Mouse (Mus musculus): ENCODE data around the gene Mical3. TPM values are rescaled to one million over a fixed set of nuclear protein-coding genes. Genes with fewer than 3 reads are reported as not detected.
"Not testable (repeated sequence)": the region's sequence is repeated elsewhere in the genome, so short reads cannot be mapped to it uniquely, and the experiment has no call there.

Gene Mical3
- polyA plus RNA-seq, 1 experiment: 19.1 TPM

DNA sequence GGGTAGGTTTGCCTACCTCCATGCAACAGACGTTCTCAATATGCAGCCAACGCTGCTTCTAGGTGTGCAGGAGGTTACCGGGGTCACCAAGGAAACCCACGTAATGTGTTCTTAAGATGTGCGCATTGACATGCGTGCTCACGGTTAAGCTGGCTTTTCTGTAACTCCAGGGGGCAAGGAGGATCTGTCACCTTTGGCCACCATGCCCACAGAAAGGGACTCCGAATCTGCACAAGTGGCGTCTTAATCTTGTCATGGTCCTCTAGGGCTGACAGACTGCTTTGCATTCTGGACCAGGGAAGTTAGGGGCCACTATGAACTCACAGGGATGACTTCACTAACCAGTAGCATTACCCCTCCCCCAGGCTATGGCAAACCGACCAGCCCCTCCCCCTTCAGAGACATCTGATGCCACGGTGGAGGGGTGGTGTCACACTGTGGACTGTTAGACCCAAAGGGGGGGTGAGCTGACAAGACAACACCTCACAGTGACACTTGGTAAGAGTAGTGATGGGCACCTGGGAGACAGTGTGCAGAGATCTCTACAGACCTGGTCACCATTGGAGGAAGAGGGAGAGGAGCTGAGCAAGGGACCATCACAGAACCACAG, 192.7 kb downstream of the Mical3 start:
- Histone ChIP-seq H3K27ac (ENCODE audit: insufficient read depth, low read length) (no peak overlapping the region), H3K4me3 (ENCODE audit: insufficient read depth, low read length) (no peak overlapping the region)
- TF ChIP-seq CTCF (IDR thresholded peaks at IDR 0.05; ENCODE audit: borderline replicate concordance, insufficient read depth, low read length) (no peak), POLR2A (IDR thresholded peaks at IDR 0.05; ENCODE audit: low read depth, low read length) (no peak)

DNA sequence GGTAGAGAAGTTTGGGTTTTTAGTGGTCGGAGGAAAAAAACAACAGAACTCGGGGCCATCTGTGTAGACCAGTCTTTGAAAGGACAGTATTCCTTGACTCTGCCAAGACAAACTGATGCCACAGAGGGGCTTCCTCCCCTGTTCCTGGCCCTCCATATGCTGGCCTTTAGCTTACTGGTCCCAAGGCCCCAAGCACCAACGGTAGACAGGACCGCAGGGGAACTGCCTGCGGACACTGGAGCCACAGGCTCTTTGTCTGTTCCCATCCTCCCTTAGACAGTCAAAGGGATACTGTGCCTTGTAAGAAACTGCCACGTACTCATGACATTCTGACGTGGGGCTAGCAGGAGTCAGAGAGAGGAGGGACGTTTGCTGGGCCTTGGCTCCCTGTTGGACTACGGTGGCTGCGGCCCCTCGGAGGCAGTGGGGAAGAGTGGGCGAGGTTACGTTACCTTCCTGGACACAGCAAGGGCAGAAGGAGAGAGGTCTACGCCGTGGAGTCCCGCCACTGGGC, 193.6 kb downstream of the Mical3 start:
- H3K27ac ChIP-seq (ENCODE audit: insufficient read depth, low read length): no peak overlapping the region
- no peaks in the 10 kb centered on the region for H3K4me1 ChIP-seq (ENCODE audit: control insufficient read depth, insufficient read depth, low read length)
- no peak overlapping the region for H3K4me3 ChIP-seq (ENCODE audit: insufficient read depth, low read length)
- TF ChIP-seq POLR2A (IDR thresholded peaks at IDR 0.05; ENCODE audit: low read depth, low read length) (no peak), CTCF (IDR thresholded peaks at IDR 0.05; ENCODE audit: borderline replicate concordance, insufficient read depth, low read length) (no peak)

More for the DNA sequence above, 192.7 kb downstream of the Mical3 start:
- no peaks in the 10 kb centered on the region for H3K4me1 ChIP-seq (ENCODE audit: control insufficient read depth, insufficient read depth, low read length)

- Histone ChIP-seq H3K4me1 (ENCODE audit: control insufficient read depth, insufficient read depth, low read length) (no peaks in the 10 kb centered on the region), H3K4me3 (ENCODE audit: insufficient read depth, low read length) (no peak overlapping the region), H3K27ac (ENCODE audit: insufficient read depth, low read length) (no peak overlapping the region)
- TF ChIP-seq CTCF (IDR thresholded peaks at IDR 0.05; ENCODE audit: borderline replicate concordance, insufficient read depth, low read length): no peak
- TF ChIP-seq POLR2A (IDR thresholded peaks at IDR 0.05; ENCODE audit: low read depth, low read length): no peak
These were observed 196.6 kb downstream of the Mical3 start for GRCm38 (mm10) chr6:120934176-120934575.

- H3K4me1 ChIP-seq (ENCODE audit: control insufficient read depth, insufficient read depth, low read length): no peaks in the 10 kb centered on the region
- no peak overlapping the region for H3K27ac ChIP-seq (ENCODE audit: insufficient read depth, low read length)
- no peak overlapping the region for H3K4me3 ChIP-seq (ENCODE audit: insufficient read depth, low read length)
- TF ChIP-seq POLR2A (IDR thresholded peaks at IDR 0.05; ENCODE audit: low read depth, low read length): no peak
- TF ChIP-seq CTCF (IDR thresholded peaks at IDR 0.05; ENCODE audit: borderline replicate concordance, insufficient read depth, low read length): no peak
These were observed 197.1 kb downstream of the Mical3 start for GRCm38 (mm10) chr6:120933670-120934069.

GRCm38 (mm10) chr6:120932597-120932996, 198.2 kb downstream of the Mical3 start:
- Histone ChIP-seq H3K4me3 (ENCODE audit: insufficient read depth, low read length) (no peak overlapping the region), H3K4me1 (ENCODE audit: control insufficient read depth, insufficient read depth, low read length) (peaks cover under 1% of the 10 kb centered on the region), H3K27ac (ENCODE audit: insufficient read depth, low read length) (no peak overlapping the region)
- TF ChIP-seq POLR2A (IDR thresholded peaks at IDR 0.05; ENCODE audit: low read depth, low read length) (no peak), CTCF (IDR thresholded peaks at IDR 0.05; ENCODE audit: borderline replicate concordance, insufficient read depth, low read length) (no peak)

DNA sequence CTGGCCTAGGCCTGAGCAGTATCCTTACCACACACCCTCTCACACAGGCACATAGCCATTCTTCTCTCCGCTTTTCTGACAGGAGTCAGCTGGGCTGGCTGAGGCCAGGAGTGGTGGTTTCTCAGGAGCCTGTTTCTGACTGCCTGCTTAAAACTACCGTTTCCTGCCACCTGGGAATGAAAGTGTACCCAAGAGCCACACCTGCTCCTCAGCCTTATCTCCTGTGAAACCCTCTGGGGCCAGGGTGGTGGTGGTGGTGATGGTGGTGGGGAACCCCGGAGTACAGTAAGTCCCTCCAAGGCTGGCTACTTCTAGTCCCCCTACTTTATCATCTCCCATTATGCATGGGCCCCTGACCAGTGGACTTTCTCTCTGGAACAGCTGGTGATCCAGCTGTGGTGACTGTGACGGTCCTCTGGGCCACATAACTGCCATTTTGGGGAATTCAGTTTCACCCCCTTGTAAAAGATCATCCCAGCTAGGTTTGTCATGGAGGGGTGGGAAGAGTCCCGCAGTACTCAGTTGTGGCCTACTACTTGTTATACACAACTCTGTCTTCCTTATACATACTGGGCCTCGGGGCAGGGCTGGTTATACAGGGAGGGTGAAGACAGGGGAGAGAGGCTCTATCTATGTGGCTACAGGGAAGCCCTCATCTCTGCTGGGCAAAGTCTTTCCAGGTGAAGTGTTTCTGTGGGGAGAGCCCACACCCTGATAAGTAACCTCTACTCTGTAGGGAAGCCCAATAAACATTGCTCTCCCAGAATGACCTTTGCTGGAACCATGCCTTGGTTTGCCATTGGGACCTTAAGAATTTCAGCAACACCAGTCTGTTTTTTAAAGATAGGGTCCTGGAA, 200.1 kb downstream of the Mical3 start:
- H3K4me1 ChIP-seq (ENCODE audit: control insufficient read depth, insufficient read depth, low read length): peaks cover 8% of the 10 kb centered on the region
- no peak for TF ChIP-seq POLR2A (IDR thresholded peaks at IDR 0.05; ENCODE audit: low read depth, low read length)
- no peak for TF ChIP-seq CTCF (IDR thresholded peaks at IDR 0.05; ENCODE audit: borderline replicate concordance, insufficient read depth, low read length)
- no peak overlapping the region for H3K4me3 ChIP-seq (ENCODE audit: insufficient read depth, low read length)
- no peak overlapping the region for H3K27ac ChIP-seq (ENCODE audit: insufficient read depth, low read length)

GRCm38 (mm10) chr6:120929421-120929820, 201.4 kb downstream of the Mical3 start:
- TF ChIP-seq CTCF (IDR thresholded peaks at IDR 0.05; ENCODE audit: borderline replicate concordance, insufficient read depth, low read length) (no peak), POLR2A (IDR thresholded peaks at IDR 0.05; ENCODE audit: low read depth, low read length) (no peak)
- H3K4me1 ChIP-seq (ENCODE audit: control insufficient read depth, insufficient read depth, low read length): peaks cover 8% of the 10 kb centered on the region
- H3K4me3 ChIP-seq (ENCODE audit: insufficient read depth, low read length): no peak overlapping the region
- H3K27ac ChIP-seq (ENCODE audit: insufficient read depth, low read length): no peak overlapping the region

GRCm38 (mm10) chr6:120927765-120928164, 203.0 kb downstream of the Mical3 start:
- TF ChIP-seq CTCF (IDR thresholded peaks at IDR 0.05; ENCODE audit: borderline replicate concordance, insufficient read depth, low read length): no peak
- no peak for TF ChIP-seq POLR2A (IDR thresholded peaks at IDR 0.05; ENCODE audit: low read depth, low read length)
- Histone ChIP-seq H3K27ac (ENCODE audit: insufficient read depth, low read length) (peak overlapping the region; percentile 65; the same call in 1 of the 2 replicates), H3K4me3 (ENCODE audit: insufficient read depth, low read length) (no peak overlapping the region), H3K4me1 (ENCODE audit: control insufficient read depth, insufficient read depth, low read length) (peaks cover 8% of the 10 kb centered on the region)

- H3K4me1 ChIP-seq (ENCODE audit: control insufficient read depth, insufficient read depth, low read length): peaks cover 8% of the 10 kb centered on the region
- no peak overlapping the region for H3K4me3 ChIP-seq (ENCODE audit: insufficient read depth, low read length)
- no peak for TF ChIP-seq POLR2A (IDR thresholded peaks at IDR 0.05; ENCODE audit: low read depth, low read length)
- TF ChIP-seq CTCF (IDR thresholded peaks at IDR 0.05; ENCODE audit: borderline replicate concordance, insufficient read depth, low read length): no peak
- no peak overlapping the region for H3K27ac ChIP-seq (ENCODE audit: insufficient read depth, low read length)
These were observed 203.9 kb downstream of the Mical3 start for GRCm38 (mm10) chr6:120926880-120927279.

DNA sequence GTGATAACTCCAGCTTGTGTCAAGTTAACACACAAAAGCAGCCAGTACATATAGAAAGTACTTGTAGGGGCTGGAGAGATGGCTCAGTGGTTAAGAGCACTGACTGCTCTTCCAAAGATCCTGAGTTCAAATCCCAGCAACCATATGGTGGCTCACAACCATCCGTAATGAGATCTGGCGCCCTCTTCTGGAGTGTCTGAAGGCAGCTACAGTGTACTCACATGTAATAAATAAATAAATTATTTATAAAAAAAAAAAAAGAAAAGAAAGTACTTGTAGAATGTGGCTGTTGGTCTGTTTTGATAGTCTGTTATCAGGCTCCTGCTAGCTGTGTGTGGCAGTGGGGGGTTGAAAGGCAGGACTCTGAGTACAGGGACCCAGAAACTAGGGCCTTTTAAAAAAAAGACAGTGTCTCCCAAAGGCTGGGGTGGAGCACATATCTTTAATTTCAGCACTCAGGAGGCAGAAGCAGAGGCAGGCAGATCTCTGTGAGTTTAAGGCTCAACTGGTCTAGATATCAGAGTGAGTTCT, 205.9 kb downstream of the Mical3 start:
- not testable (repeated sequence) for H3K4me1 ChIP-seq (ENCODE audit: control insufficient read depth, insufficient read depth, low read length); H3K4me3 ChIP-seq (ENCODE audit: insufficient read depth, low read length); H3K27ac ChIP-seq (ENCODE audit: insufficient read depth, low read length)
